Mouse (Mus musculus): ENCODE measurements around the gene Rdh9.
"Not testable (repeated sequence)": the region's sequence is repeated elsewhere in the genome, so short reads cannot be mapped to it uniquely, and the experiment has no call there.

Gene Rdh9

DNA sequence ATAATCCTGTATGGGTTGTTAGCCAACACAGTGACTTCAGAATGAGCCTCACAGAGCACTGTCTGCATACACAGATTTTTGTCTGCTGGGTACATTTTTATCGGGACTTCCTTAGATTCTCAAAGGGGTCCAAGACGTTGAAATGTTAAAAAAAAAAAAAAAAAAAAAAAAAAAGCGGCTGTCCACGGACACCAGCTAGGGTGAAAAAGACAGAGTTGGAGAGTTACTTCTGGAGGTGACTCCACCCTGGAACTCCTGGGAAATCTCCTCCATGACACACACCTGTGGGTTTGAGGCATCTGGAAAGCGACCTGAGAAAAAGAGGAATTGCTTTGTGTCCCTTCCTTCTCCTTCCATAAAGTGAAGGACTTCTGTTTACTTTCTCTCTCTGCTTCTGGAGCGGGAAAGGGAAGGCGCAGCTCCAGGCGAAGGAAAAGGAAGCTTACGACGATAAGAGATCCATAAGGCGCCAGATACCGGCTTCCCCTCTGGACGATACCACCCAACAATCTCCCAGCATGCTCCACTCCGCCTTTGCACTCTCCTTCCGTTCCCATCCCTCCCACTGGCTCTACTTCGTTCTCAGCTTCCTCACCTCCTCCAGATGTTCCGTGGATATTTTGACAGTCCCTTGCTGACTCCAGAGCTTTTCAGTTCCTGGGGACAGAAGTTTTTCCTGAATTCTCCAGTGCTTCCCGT lies 20.3 kb upstream of the Rdh9 start:
- intact Hi-C loops (cut with DNase I), result no loop called here

DNA sequence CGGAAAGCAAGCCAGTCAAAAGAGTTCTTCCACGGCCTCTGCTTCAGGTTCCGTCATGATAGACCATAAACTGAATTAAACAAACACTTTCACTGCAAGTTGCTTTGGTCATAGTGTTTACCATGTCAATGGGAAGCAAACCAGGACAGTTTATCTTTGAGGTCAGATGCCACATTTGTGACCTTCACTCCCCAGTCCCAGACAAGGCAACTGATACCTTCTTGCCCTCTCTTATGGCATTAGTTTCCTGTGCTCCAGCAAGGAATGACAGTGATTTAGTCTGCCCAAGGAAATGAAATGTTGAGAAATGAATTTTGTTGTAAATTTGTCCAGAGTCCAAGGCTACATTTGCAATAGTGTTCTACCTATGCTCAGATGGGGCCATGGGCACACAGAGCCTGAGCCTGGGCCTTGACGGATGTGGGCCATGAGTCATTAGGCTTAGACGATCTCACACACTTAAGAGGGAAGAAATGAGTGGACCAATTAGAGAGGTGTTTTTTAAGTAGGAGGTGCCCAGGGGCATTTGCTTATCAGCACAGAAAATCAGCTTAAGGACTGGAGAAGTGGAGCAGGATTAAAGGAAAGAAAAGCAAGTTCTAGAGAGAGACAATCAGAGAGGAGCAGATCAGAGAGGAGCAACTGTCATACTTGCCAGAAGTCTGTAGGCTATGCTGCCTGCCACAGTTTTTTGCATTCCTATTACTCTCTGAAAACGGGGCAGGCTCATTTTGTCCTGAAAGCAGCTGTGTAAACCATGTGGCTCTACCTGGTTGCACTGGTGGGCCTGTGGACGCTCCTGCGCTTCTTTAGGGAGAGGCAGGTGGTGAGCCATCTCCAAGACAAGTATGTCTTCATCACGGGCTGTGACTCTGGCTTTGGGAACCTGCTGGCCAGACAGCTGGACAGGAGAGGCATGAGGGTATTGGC lies 16.7 kb upstream of the Rdh9 start, which contains the start of the genes Rdh1 and Rdh16f1:
Gene Rdh1 (plus strand): TSS at position 541 of the 930 bp plus-strand sequence.
Gene Rdh16f1 (plus strand): TSS at position 607 of the 930 bp plus-strand sequence.
- intact Hi-C loops (cut with DNase I), result no loop called here

DNA sequence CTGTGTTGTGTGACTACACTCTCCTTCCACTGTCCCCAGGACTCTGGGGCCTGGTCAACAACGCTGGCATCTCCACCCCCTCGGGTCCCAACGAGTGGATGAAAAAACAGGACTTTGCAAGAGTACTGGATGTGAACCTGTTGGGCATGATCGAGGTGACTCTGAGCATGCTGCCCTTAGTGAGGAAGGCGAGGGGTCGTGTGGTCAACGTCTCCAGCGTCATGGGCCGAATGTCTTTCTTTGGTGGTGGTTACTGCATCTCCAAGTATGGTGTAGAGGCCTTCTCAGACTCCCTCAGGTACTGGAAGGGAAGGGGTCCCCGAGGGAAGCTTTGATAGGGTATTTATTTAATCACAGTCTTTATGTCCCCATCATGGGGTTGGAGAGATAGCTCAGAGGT lies 13.3 kb upstream of the Rdh9 start:
- intact Hi-C loops (cut with DNase I), result not testable (repeated sequence)

DNA sequence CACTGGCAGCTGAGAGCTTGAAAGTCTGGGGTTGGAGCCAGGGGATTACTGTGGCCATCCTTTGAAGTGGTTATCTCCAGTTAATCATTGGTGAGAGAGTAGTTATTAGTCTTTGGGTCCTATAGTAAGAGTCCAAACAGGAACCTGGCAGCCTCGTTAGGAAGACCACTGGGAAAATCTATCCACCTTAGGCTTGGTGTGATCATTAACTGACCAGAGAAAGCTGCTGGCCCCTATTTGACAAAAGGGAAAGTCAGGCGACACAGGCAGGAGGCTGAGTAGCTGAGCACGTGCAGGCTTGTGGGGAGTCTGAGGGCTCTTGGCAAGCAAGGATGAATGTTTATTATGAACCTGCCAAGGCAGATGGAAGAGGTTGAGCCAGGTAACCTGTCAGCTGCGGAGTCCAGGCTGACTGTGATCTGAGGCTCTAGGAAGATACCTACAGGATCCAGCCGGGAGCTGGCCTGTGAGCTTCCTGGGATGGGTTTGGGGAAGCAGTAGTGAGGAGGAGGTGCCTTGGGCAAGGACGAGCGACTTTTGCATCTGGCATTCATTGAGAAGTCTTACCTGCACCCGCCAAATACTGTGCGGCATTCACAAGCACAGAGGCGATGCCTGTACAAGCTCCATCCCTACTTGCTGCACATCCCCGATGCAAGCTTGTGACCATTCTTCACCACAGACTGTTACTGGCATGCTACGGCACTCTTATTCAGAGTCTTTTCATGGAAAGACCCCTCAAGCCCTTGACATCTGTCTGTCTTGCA lies 12.1 kb upstream of the Rdh9 start:
- intact Hi-C loops (cut with DNase I), result no loop called here

DNA sequence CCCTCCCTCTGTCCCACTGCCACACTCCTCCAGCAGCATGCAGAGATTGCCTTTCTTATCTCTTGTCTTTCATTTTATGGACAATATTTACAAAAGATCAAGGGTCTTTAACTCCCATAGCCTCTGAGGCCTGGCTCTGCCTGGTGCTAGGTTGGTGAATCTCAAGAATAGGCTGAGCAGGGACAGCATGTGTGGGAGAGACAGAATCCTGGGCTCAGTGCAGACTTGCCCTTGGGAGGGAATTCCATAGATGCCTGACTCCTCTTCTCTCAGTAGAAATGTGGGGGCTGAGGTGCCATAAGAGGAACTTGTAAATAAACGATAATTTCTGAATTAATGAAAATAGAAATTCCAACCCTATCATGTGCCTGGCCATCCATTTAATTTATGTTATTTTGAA lies 9.6 kb upstream of the Rdh9 start:
- intact Hi-C loops (cut with DNase I), result no loop called here

DNA sequence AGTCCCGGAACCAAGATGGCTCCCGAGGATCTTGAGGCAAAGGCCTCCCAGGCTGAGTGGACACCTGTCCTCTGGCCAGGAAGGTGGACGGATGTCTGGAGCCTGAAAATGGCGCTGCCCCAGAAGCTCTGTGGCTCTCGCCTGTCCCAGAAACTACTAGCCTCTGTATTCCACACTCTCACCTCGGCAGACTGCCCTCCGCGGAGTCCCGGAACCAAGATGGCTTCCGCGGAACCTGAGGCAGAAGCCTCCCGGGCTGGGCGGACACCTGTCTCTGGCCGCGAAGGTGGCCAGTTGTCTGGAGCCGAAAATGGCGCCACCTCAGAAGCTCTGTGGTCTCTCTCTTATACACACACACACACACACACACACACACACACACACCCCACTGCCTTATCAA lies 6.1 kb downstream of the Rdh9 start:
- intact Hi-C loops (cut with DNase I), result not testable (repeated sequence)

DNA sequence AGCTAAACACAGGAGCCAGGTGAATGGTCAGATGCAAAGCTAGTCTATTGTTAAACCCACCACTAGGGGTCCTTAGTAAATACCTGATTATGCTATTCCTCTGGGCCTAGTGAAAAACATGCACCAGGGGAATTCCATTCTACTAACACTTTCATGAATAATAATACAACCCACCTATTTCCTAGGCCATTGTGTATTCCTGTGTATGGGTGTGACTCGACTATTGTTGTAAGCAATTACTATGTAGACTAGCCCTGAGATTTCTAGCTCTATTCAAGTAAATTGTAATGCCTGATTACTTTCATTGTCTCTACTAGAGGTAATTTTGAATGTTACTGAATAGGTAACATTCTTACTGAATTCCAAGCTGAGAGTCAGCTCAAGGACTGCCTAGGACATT lies 9.2 kb downstream of the Rdh9 start:
- intact Hi-C loops (cut with DNase I), result not testable (repeated sequence)

DNA sequence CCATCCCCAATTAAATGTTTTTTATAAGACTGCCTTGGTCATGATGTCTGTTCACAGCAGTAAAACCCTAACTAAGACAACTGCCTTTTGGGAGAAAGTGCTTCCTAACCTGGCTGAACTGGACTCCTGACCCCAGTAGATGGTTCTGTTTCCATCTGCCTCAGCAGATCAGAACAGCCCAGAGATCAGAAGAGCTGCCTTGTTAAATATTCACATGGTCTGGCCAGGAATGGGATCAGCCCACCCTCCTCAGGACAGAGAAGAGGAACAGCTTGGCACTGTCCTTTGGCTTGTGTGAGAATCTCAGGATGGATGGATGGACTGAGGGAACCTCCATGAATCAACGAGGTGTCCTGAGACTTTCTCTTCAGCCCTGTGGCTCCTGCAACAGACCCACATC lies 23.1 kb downstream of the Rdh9 start:
- intact Hi-C loops (cut with DNase I), result no loop called here

DNA sequence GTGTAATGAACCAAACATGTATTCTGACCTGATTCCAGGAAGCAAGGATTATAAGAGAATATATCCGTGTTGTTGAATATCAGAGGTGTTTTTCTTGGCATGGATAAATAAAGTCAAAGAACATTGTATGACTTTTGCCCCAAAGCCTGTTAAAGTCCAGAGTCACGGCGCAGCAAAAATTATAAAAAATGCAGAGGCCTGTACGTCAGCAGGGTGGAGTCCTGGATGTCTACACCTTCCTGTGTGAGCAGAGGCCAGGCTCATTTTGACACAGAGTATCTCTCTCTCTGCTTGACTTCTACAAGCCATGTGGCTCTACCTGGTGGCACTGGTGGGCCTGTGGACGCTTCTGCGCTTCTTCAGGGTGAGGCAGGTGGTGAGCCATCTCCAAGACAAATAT lies 24.7 kb downstream of the Rdh9 start, which contains the start of gene Rdh16:
Gene Rdh16 (plus strand): TSS at position 262 of the 400 bp plus-strand sequence.
- intact Hi-C loops (cut with DNase I), result no loop called here

DNA sequence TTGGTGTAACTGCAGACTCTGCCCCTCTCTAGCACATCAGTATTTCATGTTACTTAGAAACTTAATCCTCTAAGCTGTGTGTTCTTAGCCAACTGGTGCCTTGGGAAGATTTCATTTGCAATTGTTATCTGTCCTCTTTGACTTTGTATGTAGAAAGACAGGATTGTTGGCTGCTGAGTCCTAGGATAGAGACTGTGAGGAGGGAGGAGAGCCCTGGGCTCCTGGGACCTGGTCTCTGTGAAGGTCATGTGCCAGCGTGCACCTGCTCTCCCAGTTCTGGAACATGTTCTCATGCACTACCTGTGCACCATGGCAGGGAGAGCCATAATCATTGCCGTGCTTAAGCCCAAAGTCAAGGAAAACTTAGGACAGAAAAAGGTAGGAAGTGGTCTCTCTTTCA lies 25.4 kb downstream of the Rdh9 start:
- intact Hi-C loops (cut with DNase I), result no loop called here

DNA sequence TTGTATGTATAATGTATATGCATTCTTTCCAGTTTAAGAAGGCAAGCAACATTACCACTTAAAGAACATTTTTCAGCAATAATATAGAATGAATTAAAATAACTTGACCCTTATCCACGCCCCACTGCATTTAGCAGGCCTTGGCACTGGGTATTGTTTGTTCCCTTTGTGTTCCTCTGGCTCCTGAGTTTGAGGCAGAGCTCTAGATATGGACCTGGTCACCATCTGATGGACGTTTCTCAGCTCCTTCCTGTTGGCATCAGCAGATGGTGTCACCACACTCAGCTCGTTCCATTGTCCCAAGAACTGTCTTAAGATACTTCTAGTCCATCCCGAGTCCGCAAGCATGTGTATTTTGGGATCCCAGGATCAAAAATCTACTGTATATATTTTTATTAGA lies 26.1 kb downstream of the Rdh9 start:
- intact Hi-C loops (cut with DNase I), result no loop called here

DNA sequence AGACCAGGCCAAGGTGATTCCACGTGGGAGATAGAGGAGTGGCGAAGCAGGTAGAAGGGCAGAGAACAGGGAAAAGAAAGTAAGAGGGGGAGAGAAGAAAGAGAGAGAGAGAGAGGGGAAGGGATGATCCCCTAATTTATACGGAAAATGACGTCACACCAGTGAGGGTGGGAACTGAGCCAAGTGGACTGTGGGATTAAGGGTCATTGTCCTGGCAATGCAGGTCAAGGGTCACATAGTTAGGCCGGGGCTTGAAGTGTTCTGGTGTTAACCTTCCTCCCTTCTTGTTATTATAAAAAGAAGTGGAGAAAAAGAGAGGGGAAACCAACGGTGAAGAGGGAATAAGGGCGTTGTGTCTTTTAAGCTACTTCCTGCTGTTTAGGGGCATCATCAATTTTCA lies 28.2 kb downstream of the Rdh9 start:
- intact Hi-C loops (cut with DNase I), result no loop called here

DNA sequence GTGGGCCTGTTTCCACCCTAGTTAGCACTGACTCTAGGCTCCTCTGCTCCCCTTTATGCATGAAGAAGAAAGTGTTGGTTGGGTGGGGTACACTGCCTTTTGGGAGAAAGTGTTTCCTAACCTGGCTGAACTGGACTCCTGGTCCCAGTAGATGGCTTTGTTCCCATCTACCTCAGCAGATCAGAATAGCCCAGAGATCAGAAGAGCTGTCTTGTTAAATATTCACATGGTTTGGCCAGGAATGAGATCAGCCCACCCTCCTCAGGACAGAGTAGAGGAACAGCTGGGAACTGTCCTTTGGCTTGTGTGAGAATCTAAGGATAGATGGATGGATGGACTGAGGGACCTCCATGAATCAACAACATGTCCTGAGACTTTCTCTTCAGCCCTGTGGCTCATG lies 39.7 kb downstream of the Rdh9 start:
- intact Hi-C loops (cut with DNase I), result no loop called here

DNA sequence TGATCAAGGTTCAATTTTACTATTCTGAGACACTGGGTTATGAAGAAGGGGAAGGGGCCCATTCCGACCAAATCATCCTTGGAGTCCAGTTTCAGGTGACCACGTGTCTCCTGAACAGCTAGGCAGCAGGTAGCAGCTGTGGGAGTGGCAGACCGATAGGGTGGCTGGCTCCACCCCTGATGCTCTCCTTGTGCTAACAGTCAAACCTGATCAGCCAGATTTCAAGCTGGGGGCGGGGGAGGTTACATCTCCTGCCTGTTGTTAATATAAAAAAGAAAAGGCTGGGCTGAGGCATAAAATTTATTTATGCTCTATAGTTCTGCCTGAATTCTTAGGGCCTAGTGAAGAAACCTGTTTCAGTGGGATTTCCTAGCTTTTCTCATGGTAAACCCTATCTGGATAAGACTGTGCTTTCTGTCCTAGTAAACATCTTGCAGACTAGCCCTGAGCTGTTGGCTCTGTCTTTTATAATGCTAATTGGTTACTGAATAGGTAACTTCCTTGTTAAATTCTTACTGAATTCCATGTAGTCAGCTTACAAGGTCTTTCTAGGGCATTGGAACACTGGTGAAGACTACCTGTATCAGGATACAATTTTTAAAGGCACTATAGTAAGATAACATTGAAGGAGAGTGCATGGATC lies 41.2 kb downstream of the Rdh9 start:
- intact Hi-C loops (cut with DNase I), result not testable (repeated sequence)

DNA sequence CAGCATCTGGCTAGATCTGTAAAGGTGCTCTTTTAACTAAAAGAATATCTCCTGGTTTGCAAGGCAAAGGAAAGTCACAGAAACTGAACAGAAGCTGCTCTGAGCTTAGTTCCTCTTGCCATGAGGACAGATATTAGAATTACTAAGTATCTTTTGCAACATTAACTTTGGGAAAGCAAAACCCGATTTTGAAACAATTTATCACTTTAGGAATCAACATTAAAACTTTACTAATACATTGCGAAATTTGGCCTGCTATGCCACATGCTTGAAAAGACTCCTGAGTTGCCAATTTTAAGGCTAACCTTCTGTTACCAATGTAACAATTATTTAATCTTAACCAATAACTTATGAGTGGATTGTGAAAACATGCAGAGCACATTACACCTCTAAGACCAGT lies 45.6 kb downstream of the Rdh9 start:
- intact Hi-C loops (cut with DNase I), result not testable (repeated sequence)

DNA sequence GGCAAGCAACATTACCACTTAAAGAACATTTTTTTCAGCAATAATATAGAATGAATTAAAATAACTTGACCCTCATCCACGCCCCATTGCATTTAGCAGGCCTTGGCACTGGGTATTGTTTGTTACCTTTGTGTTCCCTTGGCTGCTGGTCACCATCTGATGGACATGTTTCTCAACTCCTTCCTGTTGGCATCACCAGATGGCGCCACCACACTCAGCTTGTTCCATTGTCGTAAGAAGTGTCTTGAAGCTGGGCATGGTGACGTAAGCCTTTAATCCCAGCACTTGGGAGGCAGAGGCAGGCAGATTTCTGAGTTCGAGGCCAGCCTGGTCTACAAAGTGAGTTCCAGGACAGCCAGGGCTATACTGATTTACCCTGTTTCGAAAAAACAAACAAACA lies 49.2 kb downstream of the Rdh9 start:
- intact Hi-C loops (cut with DNase I), result no loop called here

DNA sequence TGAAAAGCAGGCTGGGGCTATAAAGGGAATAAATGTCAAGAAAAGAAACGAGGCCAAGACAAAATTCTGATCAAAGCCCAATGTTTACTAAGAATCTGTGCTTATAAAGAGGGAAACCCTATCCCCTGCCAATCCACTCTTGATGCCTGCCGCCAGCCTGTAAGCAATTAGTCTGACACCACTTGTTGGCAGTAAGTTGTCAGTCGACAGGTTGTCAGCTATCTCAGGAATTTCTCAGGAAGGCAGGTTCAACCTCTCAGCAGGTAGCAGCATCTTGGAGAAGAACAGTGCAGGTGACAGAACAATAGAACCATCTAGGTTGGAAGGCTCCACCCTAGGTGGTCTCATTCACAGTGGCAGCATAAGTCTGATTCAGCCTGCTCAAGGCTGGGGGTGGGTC lies 52.9 kb downstream of the Rdh9 start:
- intact Hi-C loops (cut with DNase I), result no loop called here

DNA sequence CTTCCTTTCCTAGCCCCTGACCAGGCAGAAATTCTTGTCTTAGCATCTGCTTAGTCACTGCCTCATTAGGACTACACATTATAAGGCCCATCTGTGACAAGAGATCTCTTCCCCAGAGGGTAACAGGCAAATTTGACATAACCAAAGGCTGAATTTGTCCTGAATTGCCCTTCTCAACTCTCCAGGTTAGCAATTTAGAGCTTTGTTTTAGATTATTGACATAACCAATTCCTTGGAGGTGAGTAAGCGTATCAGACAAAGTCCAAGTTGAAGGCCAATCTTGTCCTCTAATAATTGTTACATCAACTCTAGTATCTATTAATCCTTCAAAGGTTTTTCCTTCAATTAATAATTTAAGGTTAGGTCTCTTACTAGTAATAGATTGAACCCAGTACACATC lies 58.0 kb downstream of the Rdh9 start:
- intact Hi-C loops (cut with DNase I), result not testable (repeated sequence)

DNA sequence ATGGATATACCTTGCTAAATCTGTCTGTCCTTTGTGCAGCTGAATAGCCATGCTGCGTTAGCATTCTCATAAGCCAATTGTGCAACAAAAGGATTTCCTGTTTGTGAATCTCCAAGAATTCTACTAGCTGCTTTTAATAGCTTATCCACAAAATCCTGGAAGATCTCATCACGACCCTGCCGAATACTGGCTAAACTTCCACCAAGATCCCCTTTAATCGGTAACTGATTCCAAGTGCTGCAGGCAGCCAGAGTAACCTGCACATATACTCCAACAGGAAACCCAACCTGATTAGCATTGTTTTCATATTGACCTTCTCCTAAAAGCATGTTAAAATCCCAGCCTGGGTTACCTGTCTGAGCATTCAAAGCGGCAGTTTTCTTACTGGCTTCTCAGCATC lies 59.1 kb downstream of the Rdh9 start:
- intact Hi-C loops (cut with DNase I), result no loop called here

DNA sequence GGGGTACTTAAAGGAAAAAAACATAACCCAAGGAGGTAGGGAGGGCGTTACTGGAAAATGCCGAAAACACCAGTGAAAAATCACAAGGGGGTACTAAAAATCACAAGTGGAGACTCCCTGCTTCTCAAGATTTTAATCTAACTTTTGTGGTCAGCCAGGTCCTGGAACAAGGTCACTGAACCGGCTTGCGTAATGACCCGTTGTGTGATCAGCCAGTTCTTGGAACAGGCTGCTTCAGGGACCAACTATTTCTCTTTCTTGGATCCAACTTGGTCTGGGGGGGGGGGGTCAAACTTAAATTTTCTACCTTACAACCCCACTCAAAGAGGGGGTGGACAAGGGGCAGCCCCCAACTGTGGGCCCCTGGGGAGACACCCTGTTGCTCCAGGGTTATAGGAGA lies 61.6 kb downstream of the Rdh9 start:
- intact Hi-C loops (cut with DNase I), result not testable (repeated sequence)

DNA sequence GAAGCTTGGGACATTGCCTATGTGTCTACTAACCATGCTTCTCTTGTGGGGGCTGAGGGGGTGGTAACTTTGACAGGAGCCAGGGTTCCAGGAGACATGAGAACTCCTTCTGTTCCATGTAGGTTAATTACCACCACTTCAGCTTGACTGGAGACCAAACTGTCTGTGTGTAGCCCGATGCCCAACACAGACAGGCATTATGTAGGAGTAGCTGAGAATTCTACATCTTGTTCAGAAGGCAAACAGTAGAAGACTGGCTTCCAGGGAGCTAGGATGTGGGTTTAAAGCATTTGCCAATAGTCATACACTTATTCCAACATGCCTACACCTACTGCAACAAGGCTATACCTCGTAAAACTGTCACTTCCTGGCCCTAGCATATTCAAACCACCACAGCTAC lies 62.4 kb downstream of the Rdh9 start:
- intact Hi-C loops (cut with DNase I), result no loop called here

Measured in adrenal gland (tissue).